Comparison of ENCODE assay signal across 23 mouse cellular contexts in the genomic region with DNA sequence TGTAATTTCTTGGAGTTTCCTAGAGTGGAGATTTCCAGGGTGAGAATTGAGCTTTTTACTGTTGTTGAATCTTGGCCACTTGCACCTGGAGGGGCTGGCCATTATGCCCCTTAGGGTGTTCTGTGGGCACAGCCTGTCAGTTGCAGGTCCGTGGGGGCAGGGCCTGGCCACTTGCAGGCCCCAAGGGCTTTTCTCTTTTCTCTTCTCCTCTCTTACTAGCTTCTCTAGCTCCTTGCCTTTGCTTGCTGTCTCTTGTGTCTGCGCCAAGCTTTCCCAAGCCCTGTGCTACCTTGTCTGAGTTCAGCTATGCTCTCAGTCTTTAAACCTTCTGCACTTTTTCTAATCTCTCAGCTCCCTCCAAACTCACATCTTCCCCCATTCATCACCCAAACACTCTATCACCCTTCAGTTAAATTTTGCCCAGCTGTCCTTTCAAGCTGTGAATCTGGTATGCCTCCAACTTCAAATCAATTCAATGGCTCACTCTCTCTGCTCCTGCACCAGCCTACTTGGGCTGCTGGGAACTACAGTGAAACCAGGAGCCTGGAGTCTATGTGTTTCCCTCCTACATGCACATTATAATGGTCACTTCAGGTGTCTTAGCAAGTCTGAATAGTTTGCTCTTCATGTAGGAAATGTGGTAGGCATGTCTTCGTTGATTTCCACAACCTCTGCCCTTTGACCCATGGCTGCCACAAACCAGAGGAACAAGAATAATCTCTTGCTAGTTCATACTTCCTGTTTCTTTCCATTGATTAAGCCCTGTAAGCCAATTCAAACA. TPM values are rescaled to one million over a fixed set of nuclear protein-coding genes. Genes with fewer than 3 reads are reported as not detected.
A peak's percentile ranks its signal among the peaks of the same experiment; 100 is the strongest.
DNase-seq lines count a peak whose midpoint lies in the region; ATAC-seq and TF ChIP-seq lines count a peak whose summit lies in the region.
"Had no signal": no experiment of that assay in that cellular context is flagged by ENCODE, and none has a peak within 500 bp of the region (broad histone marks: within the 10 kb centered on the region; RNA-seq: fewer than 3 reads in every experiment).

No protein-coding gene starts in this region.

- no peaks in the 10 kb centered on the region for H3K36me3 ChIP-seq in intestine, embryonic 16.5 days (ENCODE audit: control insufficient read depth, insufficient read depth, low read length)
- no peaks in the 10 kb centered on the region for H3K36me3 ChIP-seq in splenic B cell, adult 2 months (ENCODE audit: control insufficient read depth, insufficient read depth, low read length, poor library complexity, severe bottlenecking)
- H3K36me3 ChIP-seq: embryonic facial prominence, embryonic 15.5 days; heart, embryonic 13.5 days; limb, embryonic 13.5 days had no signal

- no peak for ATAC-seq in intestine, embryonic 16.5 days
- ATAC-seq: hindbrain, embryonic 16.5 days; midbrain, embryonic 16.5 days had no signal

- H3K27me3 ChIP-seq in intestine, embryonic 16.5 days (replicated peaks; ENCODE audit: control insufficient read depth, insufficient read depth, low read length), result no peaks in the 10 kb centered on the region
- H3K27me3 ChIP-seq in splenic B cell, adult 2 months (ENCODE audit: control insufficient read depth, insufficient read depth, low read length, poor library complexity, severe bottlenecking), result no peaks in the 10 kb centered on the region
- H3K27me3 ChIP-seq: embryonic facial prominence, embryonic 15.5 days; heart, embryonic 13.5 days; limb, embryonic 13.5 days had no signal

- no peaks in the 10 kb centered on the region for H3K9me3 ChIP-seq in intestine, embryonic 16.5 days (ENCODE audit: control insufficient read depth, low read length)
- H3K9me3 ChIP-seq: embryonic facial prominence, embryonic 15.5 days; heart, embryonic 13.5 days; limb, embryonic 13.5 days had no signal

- no peaks in the 10 kb centered on the region for H3K4me1 ChIP-seq in intestine, embryonic 16.5 days (ENCODE audit: control insufficient read depth, insufficient read depth, low read length)
- H3K4me1 ChIP-seq: embryonic facial prominence, embryonic 15.5 days; heart, embryonic 13.5 days; limb, embryonic 13.5 days had no signal

- H3K4me3 ChIP-seq in layer of hippocampus, adult 2 months, result no peak overlapping the region
- H3K4me3 ChIP-seq in intestine, embryonic 16.5 days (ENCODE audit: low read length), result no peak overlapping the region
- H3K4me3 ChIP-seq: embryonic facial prominence, embryonic 15.5 days; heart, embryonic 13.5 days; limb, embryonic 13.5 days had no signal

- no peak overlapping the region for H3K4me2 ChIP-seq in intestine, embryonic 16.5 days (ENCODE audit: low read depth, low read length)
- H3K4me2 ChIP-seq: embryonic facial prominence, embryonic 15.5 days; heart, embryonic 13.5 days; limb, embryonic 13.5 days had no signal

- H3K27ac ChIP-seq in layer of hippocampus, adult 2 months, result peak overlapping the region; percentile 62
- H3K27ac ChIP-seq in intestine, embryonic 16.5 days (ENCODE audit: low read length), result peak overlapping the region; percentile 9; the same call in 1 of the 2 replicates
- H3K27ac ChIP-seq: embryonic facial prominence, embryonic 15.5 days; heart, embryonic 13.5 days; limb, embryonic 13.5 days had no signal

- DNase-seq in layer of hippocampus, adult 2 months (ENCODE audit: low spot score in 2 of 2), result peak in 1 of 2 experiments; percentile 55
- DNase-seq in layer of hippocampus, adult 11-12 months (ENCODE audit: low spot score), result no peak
- DNase-seq in urinary bladder, postnatal 25 days (ENCODE audit: low spot score), result peak; percentile 2
- DNase-seq in urinary bladder, adult 2 months (ENCODE audit: low spot score), result no peak
- peak; percentile 5 for DNase-seq in splenic B cell, adult 2 months (ENCODE audit: low read depth, low spot score)
- no peak for DNase-seq in natural killer cell, adult 2 months (ENCODE audit: low spot score in 2 of 2)
- no peak for DNase-seq in thymus, postnatal 36 days
- DNase-seq: cerebellum, adult 11 months; cerebellum, postnatal 14 days; embryo, embryonic 11 days; heart, adult 18-20 months; heart, postnatal 36 days; kidney, adult 2 months; kidney, postnatal 25 days; lung, adult 18-20 months; retina, postnatal 1 day; thymus, adult 18-20 months had no signal

- WGBS in intestine, embryonic 16.5 days, result 51% methylated on average over 3 of the region's 3 CpGs

- no peak overlapping the region for H3K9ac ChIP-seq in intestine, embryonic 16.5 days (ENCODE audit: low read depth, low read length)
- H3K9ac ChIP-seq: embryonic facial prominence, embryonic 15.5 days; heart, embryonic 13.5 days; limb, embryonic 13.5 days had no signal

- TF ChIP-seq CTCF in layer of hippocampus, adult 2 months (conservative IDR thresholded peaks at IDR 0.05), result no peak

RNA-seq across cellular contexts. Expression of a gene that starts 5.7 kb away (rescaled TPM):
- 10 to 100 TPM; 15.0 to 19.9 TPM for total RNA-seq in layer of hippocampus, adult 2 months (2021)
- 33.1 and 40.0 TPM in 2 replicates for polyA plus RNA-seq in urinary bladder, adult 2 months (2012; rRNA removed)
- 11.4 and 14.6 TPM in 2 replicates for polyA plus RNA-seq in intestine, embryonic 16.5 days (2015; fragmentation: Nextera tagmentation; extraction: Ambion mirVana)

Comparison
In these comparisons a context has a peak if more than half of its experiments do, and no peak if none do; other contexts are left out.
1. DNase-seq: peak in urinary bladder, postnatal 25 days (single experiment) and splenic B cell, adult 2 months (single experiment); none in layer of hippocampus, adult 11-12 months (single experiment), urinary bladder, adult 2 months (single experiment), natural killer cell, adult 2 months (0 of 2) and thymus, postnatal 36 days (0 of 2).